Comparison of ENCODE assay signal across 19 mouse cellular contexts in genomic region chr2:129575113-129575512, GRCm38 (mm10). TPM values are rescaled to one million over a fixed set of nuclear protein-coding genes. Genes with fewer than 3 reads are reported as not detected.
DNase-seq lines count a peak whose midpoint lies in the region; ATAC-seq and TF ChIP-seq lines count a peak whose summit lies in the region.
"Had no signal": no experiment of that assay in that cellular context is flagged by ENCODE, and none has a peak within 500 bp of the region (broad histone marks: within the 10 kb centered on the region; RNA-seq: fewer than 3 reads in every experiment).

No protein-coding gene starts in this region.

- intact Hi-C loops in left cerebral cortex, adult 2 months (cut with DNase I) = no loop called here
- intact Hi-C loops in left cerebral cortex, postnatal 4 days (cut with DNase I) = no loop called here

- WGBS in forebrain, embryonic 15.5 days = 92% methylated on average over 4 of the region's 4 CpGs
- WGBS in midbrain, embryonic 10.5 days = 88% methylated on average over 4 of the region's 4 CpGs

- H3K4me1 ChIP-seq in forebrain, embryonic 15.5 days = peaks cover 30% of the 10 kb centered on the region
- H3K4me1 ChIP-seq in midbrain, embryonic 10.5 days = peaks cover 43% of the 10 kb centered on the region

- H3K27ac ChIP-seq in left cerebral cortex, adult 2 months = peak overlapping the region; percentile 95
- peak overlapping the region; percentile 77 for H3K27ac ChIP-seq in forebrain, embryonic 15.5 days (replicated peaks)
- peak overlapping the region; percentile 81 for H3K27ac ChIP-seq in midbrain, embryonic 10.5 days (replicated peaks)
- H3K27ac ChIP-seq: heart, embryonic 10.5 days; lung, embryonic 15.5 days; neural tube, embryonic 12.5 days had no signal

- H3K4me2 ChIP-seq in forebrain, embryonic 15.5 days (replicated peaks) = peak overlapping the region; percentile 50

- H3K27me3 ChIP-seq in forebrain, embryonic 15.5 days = no peaks in the 10 kb centered on the region
- peaks cover 56% of the 10 kb centered on the region for H3K27me3 ChIP-seq in midbrain, embryonic 10.5 days (ENCODE audit: low read depth, poor library complexity, severe bottlenecking)

- H3K9ac ChIP-seq in forebrain, embryonic 15.5 days (replicated peaks) = no peak overlapping the region
- H3K9ac ChIP-seq: lung, embryonic 15.5 days had no signal

- no peak for TF ChIP-seq CTCF in left cerebral cortex, adult 2 months (IDR thresholded peaks at IDR 0.05)

- no peaks in the 10 kb centered on the region for H3K36me3 ChIP-seq in forebrain, embryonic 15.5 days
- H3K36me3 ChIP-seq in midbrain, embryonic 10.5 days = no peaks in the 10 kb centered on the region
- H3K36me3 ChIP-seq: heart, embryonic 10.5 days; lung, embryonic 15.5 days; neural tube, embryonic 12.5 days had no signal

- no peak overlapping the region for H3K4me3 ChIP-seq in left cerebral cortex, adult 2 months
- 0 out of 2 replicates have a peak overlapping the region, but pooled peaks have one; percentile 28 for H3K4me3 ChIP-seq in forebrain, embryonic 15.5 days
- H3K4me3 ChIP-seq in midbrain, embryonic 10.5 days = no peak overlapping the region
- H3K4me3 ChIP-seq: erythroblast, embryonic 14.5 days; lung, embryonic 15.5 days had no signal

- DNase-seq in left cerebral cortex, adult 2 months (ENCODE audit: extremely low spot score in 1 of 2, low spot score in 2 of 2) = no peak
- DNase-seq in left cerebral cortex, postnatal 4 days = no peak
- no peak for DNase-seq in midbrain, embryonic 10.5 days (ENCODE audit: low spot score)
- no peak for DNase-seq in heart, postnatal 4 days
- DNase-seq in cerebellum, adult 18-20 months = no peak
- DNase-seq in ovary, postnatal 36 days (ENCODE audit: low spot score) = no peak
- DNase-seq: gastrocnemius, postnatal 10 days; liver; thymus, postnatal 14 days had no signal

- H3K9me3 ChIP-seq in forebrain, embryonic 15.5 days = no peaks in the 10 kb centered on the region
- no peaks in the 10 kb centered on the region for H3K9me3 ChIP-seq in midbrain, embryonic 10.5 days (replicated peaks)
- H3K9me3 ChIP-seq: heart, embryonic 10.5 days; lung, embryonic 15.5 days; neural tube, embryonic 12.5 days had no signal

- no peak for ATAC-seq in forebrain, embryonic 15.5 days (replicated peaks)
- ATAC-seq in neutrophil, adult 5-6 weeks (ENCODE audit: extremely low read depth, insufficient number of reproducible peaks, low FRiP score, poor library complexity, severe bottlenecking) = peak; percentile 64
- ATAC-seq: activated CD4-positive, CD25-positive, alpha-beta regulatory T cell, adult 4 months had no signal

RNA-seq across cellular contexts. Expression of gene Sirpa, which starts 17.5 kb away (rescaled TPM):
- 100 to 1,000 TPM; 375 to 384 TPM for total RNA-seq in left cerebral cortex, adult 2 months (2021)
- 100 to 1,000 TPM; 110 to 121 TPM for total RNA-seq in left cerebral cortex, postnatal 4 days (2021)
- 26.7 and 28.5 TPM in 2 replicates for polyA plus RNA-seq in forebrain, embryonic 15.5 days (2015; fragmentation: Nextera tagmentation; extraction: Ambion mirVana)
- polyA plus RNA-seq in midbrain, embryonic 10.5 days (2016; fragmentation: Nextera tagmentation; extraction: Ambion mirVana) = 15.7 and 16.0 TPM in 2 replicates
- 359 and 376 TPM in 2 replicates for total RNA-seq in neutrophil, adult 5-6 weeks (2017)
- total RNA-seq in heart, postnatal 4 days (2021) = 10 to 100 TPM; 22.4 to 23.0 TPM

RNA-seq across cellular contexts. Expression of gene F830045P16Rik, which starts 38.7 kb away (rescaled TPM):
- total RNA-seq in left cerebral cortex, adult 2 months (2021) = 1 to 10 TPM in 1 of 2 experiments, under 1 TPM in 1; 0.47 to 1.3 TPM
- total RNA-seq in left cerebral cortex, postnatal 4 days (2021) = under 1 TPM in 1 of 2 experiments, not detected in 1; 0.18 TPM
- not detected in 2 replicates for polyA plus RNA-seq in forebrain, embryonic 15.5 days (2015; fragmentation: Nextera tagmentation; extraction: Ambion mirVana)
- polyA plus RNA-seq in midbrain, embryonic 10.5 days (2016; fragmentation: Nextera tagmentation; extraction: Ambion mirVana) = not detected in 2 replicates
- 0.35 TPM in 1 of 2 replicates, not detected in the other for total RNA-seq in neutrophil, adult 5-6 weeks (2017)
- total RNA-seq in heart, postnatal 4 days (2021) = not detected
- total RNA-seq: hematopoietic stem cell, adult 5-6 weeks had no signal
- polyA plus RNA-seq: activated CD4-positive, CD25-positive, alpha-beta regulatory T cell, adult 4 months; erythroblast, embryonic 14.5 days; kidney, embryonic 14.5 days; lung, embryonic 15.5 days; neural tube, embryonic 12.5 days; stomach, embryonic 14.5 days had no signal

Comparison
In these comparisons a context has a peak if more than half of its experiments do, and no peak if none do; other contexts are left out.
1. RNA of gene Sirpa, which starts 17.5 kb away (total RNA-seq): 375 to 384 TPM in left cerebral cortex, adult 2 months, 359 to 376 TPM in neutrophil, adult 5-6 weeks and 110 to 121 TPM in left cerebral cortex, postnatal 4 days; 22.4 to 23.0 TPM in heart, postnatal 4 days; every median in the first group is over 4 times any median in the second.
2. Peak in every context shown above with its lines, with median percentiles within 50 percentile points of each other: H3K27ac ChIP-seq.